Mouse (Mus musculus): ENCODE measurements around the gene Vasp. TPM values are rescaled to one million over a fixed set of nuclear protein-coding genes. Genes with fewer than 3 reads are reported as not detected.

Vasp gene
- total RNA-seq, 2 experiments from 2014 or later, result 13.6 to 15.1 TPM

DNA sequence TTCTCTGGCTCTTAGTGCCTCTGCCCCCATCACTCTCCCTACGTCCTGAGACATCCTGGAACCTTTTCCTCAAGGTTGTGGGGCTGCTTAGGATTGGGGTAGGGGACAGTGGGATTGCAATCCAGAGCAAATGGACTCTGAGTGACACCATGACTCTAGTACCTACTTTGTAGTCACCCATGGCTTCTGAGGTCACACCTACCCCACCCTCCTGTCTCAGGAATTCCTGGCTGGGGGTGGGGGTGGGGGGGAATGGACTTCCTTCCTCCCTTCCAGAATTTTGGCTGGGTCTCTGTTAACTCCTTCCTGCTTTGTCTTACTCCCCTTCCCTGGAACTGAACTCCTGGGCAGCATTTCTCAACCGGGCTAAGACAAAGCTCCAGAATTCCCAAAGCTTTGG, 58.2 kb downstream of the Vasp start:
- DNase-seq (ENCODE audit: low spot score in 2 of 2), result no peak

DNA sequence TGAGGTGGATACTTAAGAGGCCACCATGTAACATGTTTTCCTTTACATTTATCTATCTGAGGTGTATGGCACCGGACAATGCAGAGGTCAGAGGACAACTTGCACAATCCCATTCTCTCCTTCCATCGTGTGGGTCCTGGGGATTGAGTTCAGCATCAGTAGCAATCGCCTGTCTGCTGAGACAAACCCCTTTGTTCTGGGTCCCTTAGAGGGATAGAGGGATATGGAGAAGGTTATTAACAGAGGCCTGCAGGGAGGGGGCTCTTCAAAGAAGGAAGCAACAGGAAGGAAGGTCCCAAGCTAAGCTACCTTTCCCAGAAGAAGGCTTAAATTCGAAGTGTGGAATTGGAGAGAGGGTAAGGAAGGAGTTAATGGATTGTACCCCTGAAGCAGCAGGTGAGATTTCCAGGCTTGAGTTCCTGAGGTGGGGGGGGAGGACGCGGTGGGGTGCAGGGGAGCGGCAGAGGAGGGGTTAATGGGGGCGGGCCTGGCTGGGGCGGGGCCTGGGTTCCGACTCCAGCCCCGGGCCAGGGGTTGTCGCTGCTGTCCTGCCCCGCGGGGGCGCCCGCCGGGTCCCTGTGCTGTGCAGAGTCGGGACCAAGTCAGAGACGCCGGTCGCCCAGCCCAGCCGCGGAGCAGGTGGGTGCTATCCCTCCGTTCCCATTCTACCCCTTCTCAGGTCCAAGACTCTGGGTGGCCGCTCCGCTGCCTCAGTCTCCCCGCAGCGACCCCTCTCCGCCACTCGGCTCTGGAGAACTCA, 59.4 kb downstream of the Vasp start, which contains the start of gene Gpr4:
Gene Gpr4 (plus strand): TSS at position 543 of the 760 bp plus-strand sequence.
- DNase-seq (ENCODE audit: low spot score in 2 of 2), result no peak

DNA sequence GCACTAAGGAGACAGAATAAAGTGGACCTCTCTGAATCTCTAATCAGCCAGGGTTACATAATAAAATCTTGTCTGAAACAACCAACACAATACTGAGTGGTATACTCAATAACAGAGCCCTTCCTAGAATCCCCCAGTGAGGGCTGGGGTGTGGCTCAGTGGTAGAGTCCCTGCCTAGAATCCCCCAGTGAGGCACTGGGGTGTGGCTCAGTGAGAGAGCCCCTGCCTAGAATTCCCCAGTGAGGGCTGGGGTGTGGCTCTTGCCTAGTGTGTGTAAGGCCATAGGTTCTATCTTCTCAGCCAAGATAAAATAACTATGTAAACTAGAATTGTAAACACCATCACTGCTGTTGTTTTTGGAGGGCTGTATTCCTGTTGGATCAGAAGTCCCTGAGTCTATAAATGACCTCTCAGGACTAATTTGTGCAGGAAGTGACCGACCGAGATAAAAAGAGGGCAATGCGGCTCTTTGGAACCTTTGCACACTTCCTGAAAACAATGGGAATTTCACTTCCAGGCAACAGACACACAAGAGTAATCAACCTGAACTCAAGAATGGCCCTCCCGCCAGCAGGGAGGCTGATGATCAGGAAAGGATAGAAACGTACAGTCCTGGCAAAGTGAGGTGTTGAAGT, 60.5 kb downstream of the Vasp start:
- no peak for DNase-seq (ENCODE audit: low spot score in 2 of 2)

DNA sequence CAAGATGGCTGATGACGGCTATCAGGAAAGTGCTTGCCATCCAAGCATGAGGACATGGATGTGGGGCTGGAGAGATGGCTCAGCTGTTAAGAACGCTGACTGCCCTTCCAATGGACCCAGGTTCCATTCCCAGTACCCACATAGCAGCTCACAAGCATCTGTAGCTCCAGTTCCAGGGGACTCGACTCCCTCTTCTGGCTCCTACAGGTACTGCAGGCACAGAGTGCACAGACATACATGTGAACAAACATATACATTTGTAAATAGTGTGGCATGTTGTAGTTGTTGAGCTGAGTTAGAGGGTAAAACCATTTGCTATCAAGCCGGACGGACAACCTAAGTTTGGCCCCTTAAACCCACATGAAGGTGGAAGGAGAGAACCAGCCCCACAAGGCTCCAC, 61.6 kb downstream of the Vasp start:
- DNase-seq (ENCODE audit: low spot score in 2 of 2), result no peak

DNA sequence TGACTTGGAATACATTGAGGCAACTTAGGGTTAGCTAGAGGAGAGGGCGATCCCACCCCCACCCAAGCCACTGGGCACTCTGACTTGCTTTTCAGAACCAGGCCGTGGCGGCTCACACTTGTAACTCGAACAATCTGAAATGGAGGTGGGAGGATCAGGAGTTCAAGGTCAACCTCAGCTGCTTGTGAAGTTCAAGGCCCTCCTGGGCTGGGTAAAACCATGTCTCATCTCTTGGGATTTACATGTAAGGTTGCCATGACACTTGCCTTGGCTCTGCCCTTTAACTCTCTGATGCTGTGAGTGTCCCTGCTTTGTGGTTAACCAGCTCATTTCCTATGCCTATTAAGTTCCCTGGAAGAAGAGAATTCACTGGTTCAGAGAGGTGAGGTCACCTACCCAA, 62.1 kb downstream of the Vasp start:
- DNase-seq (ENCODE audit: low spot score in 2 of 2), result no peak

DNA sequence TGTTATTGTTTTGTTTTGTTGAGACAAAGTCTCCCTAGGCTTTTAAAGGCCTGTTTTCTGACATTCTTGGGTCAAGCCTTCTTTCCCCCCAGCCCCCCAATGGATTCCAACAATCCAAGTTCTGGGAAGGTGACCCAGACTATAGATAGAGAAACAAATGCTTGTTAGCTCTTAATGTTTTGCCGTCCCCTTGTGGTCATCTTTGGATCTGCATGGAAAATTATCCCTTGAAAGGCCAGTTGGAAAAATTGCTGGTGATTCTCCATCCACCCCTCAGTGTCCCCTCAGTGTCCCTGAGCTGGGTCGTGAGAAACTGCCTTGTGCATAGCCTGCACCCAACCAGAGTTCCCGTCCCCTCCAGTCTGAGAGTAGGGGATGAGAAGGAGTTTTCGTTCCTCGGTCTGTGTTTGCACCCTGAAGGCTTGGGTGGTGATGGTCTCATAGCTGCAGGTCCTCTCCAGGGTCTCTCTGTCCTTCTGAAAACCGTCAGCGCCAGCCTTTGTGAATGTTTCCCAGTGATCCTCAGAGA, 62.6 kb downstream of the Vasp start:
- peak; percentile 26 to 64 for DNase-seq (ENCODE audit: low spot score in 2 of 2)

DNA sequence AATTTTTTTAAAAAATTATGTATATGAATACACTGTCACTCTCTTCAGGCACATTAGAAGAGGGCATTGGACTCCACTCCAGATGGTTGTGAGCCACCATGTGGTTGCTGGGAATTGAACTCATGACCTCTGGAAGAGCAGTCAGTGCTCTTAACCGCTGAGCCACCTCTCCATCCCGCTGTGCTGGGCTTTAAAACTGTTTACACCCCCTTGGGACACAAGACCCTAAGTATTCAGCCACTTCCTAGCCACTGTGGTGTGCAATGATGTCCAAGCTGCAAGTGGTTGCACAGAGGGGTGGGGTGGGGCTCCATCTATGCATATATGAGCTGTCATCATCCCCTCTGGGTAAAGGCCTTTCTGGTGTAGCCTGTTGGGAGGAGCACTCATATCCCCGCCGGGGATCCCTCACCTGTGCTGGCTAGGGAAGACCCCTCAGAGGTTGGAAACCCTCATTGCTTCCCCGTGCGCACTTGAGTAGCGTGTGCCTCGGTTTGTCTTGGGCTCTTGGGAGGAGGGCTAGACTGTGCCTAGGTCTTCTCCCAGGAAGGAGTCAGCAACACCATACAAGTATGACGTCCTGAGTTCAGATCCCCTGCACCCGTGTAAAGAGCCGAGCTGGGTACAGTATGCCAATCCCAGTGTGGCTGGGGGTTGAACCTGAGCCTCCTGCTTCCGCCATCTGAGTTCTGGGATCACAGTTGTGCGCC, 63.3 kb downstream of the Vasp start:
- no peak for DNase-seq (ENCODE audit: low spot score in 2 of 2)

Other genes with a start within 250 kb of the Vasp start
- gene Foxa3, start 248.3 kb downstream of the Vasp start, total RNA-seq (2021), result not detected
- gene Sympk, start 247.4 kb downstream of the Vasp start, total RNA-seq (2021), result 100 to 1,000 TPM; 116 to 123 TPM
- gene Rsph6a, start 217.1 kb downstream of the Vasp start, total RNA-seq (2021), result under 1 TPM in 1 of 2 experiments, not detected in 1; 0.35 TPM
- gene Dmwd, start 195.6 kb downstream of the Vasp start, total RNA-seq (2021), result 100 to 1,000 TPM; 143 TPM
- gene Dmpk, start 188.0 kb downstream of the Vasp start, total RNA-seq (2021), result 10 to 100 TPM; 26.6 to 32.0 TPM
- 1 to 10 TPM; 2.3 to 3.0 TPM for gene Six5, start 177.2 kb downstream of the Vasp start, total RNA-seq (2021)
- gene Gm4969, start 153.4 kb downstream of the Vasp start, total RNA-seq (2021), result under 1 TPM; 0.16 to 0.40 TPM
- 10 to 100 TPM; 13.6 to 15.6 TPM for gene Fbxo46, start 152.0 kb downstream of the Vasp start, total RNA-seq (2021)
- 10 to 100 TPM; 15.0 to 17.0 TPM for gene Qpctl, start 122.5 kb downstream of the Vasp start, total RNA-seq (2021)
- gene Snrpd2, start 122.1 kb downstream of the Vasp start, total RNA-seq (2021), result 10 to 100 TPM; 73.9 to 78.5 TPM
- 1 to 10 TPM; 1.4 to 1.8 TPM for gene Gipr, start 105.7 kb downstream of the Vasp start, total RNA-seq (2021)
- 100 to 1,000 TPM; 141 to 147 TPM for gene Eml2, start 95.4 kb downstream of the Vasp start, total RNA-seq (2021)
- gene Gpr4, start 59.3 kb downstream of the Vasp start, total RNA-seq (2021), result 1 to 10 TPM; 2.5 to 3.6 TPM
- 10 to 100 TPM; 47.3 to 47.6 TPM for gene Opa3, start 43.5 kb downstream of the Vasp start, total RNA-seq (2021)
- gene Ppm1n, start 8.2 kb upstream of the Vasp start, total RNA-seq (2021), result not detected
- 100 to 1,000 TPM; 128 to 129 TPM for gene Rtn2, start 10.8 kb upstream of the Vasp start, total RNA-seq (2021)
- gene Fosb, start 38.2 kb upstream of the Vasp start, total RNA-seq (2021), result 10 to 100 TPM; 20.9 to 54.7 TPM
- gene Ercc1, start 73.0 kb upstream of the Vasp start, total RNA-seq (2021), result 10 to 100 TPM; 39.1 to 45.2 TPM
- gene Cd3eap, start 87.7 kb upstream of the Vasp start, total RNA-seq (2021), result 10 to 100 TPM; 17.1 to 18.1 TPM
- gene Ppp1r13l, start 87.9 kb upstream of the Vasp start, total RNA-seq (2021), result 1 to 10 TPM; 8.2 to 9.6 TPM
- gene Ercc2, start 110.2 kb upstream of the Vasp start, total RNA-seq (2021), result 10 to 100 TPM; 32.2 to 36.4 TPM
- 1 to 10 TPM; 3.5 to 4.3 TPM for gene Klc3, start 132.3 kb upstream of the Vasp start, total RNA-seq (2021)
- under 1 TPM in 1 of 2 experiments, not detected in 1; 0.19 TPM for gene Ckm, start 133.0 kb upstream of the Vasp start, total RNA-seq (2021)
- gene Mark4, start 187.0 kb upstream of the Vasp start, total RNA-seq (2021), result 10 to 100 TPM; 69.7 to 74.5 TPM
- gene Exoc3l2, start 191.5 kb upstream of the Vasp start, total RNA-seq (2021), result under 1 TPM; 0.40 to 0.74 TPM
- 1 to 10 TPM; 7.6 to 7.8 TPM for gene Bloc1s3, start 236.6 kb upstream of the Vasp start, total RNA-seq (2021)
- gene Trappc6a, start 236.6 kb upstream of the Vasp start, total RNA-seq (2021), result 10 to 100 TPM; 18.7 to 21.1 TPM
- gene Nkpd1, start 246.0 kb upstream of the Vasp start, total RNA-seq (2021), result under 1 TPM; 0.72 to 0.94 TPM

All from left cerebral cortex, adult 18-20 months (tissue).